Mouse (Mus musculus): ENCODE data around the gene Sec14l4.

DNA sequence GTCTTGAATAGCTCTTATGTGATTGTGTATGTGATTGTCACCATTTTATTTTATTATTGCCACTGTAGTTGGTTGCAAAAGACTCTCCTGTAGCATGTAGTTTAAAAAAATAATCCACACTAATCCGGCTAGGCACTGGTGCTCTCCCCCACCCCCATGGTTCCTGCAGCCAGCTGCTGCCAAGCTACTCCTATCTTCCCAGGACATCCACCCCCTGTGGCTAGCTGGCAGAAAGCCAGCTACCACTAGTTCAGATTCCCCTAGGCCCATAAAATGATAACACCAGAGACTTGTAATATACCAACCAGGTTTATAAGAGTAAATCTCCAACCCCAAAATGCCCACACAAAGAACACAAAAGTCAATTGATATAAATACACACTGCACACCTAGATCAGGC, 55.0 kb downstream of the Sec14l4 start:
- TF ChIP-seq POLR2A (IDR thresholded peaks at IDR 0.05; ENCODE audit: extremely low read depth, insufficient read depth, low read length) (no peak), CTCF (IDR thresholded peaks at IDR 0.05; ENCODE audit: extremely low read depth, insufficient read depth, low read length) (no peak)

All from cortical plate, adult 2 months (tissue).